Mouse (Mus musculus): ENCODE measurements at regions not wholly inside any gene's neighbourhood (a gene's known extent, or its start where the extent isn't known, plus 50 kb on each side); places are given as distances from the start of the nearest gene placed in this dataset.

- TF ChIP-seq CTCF (IDR thresholded peaks at IDR 0.05; ENCODE audit: control insufficient read depth, insufficient read depth, insufficient read length) (no peak), MYOD1 (IDR thresholded peaks at IDR 0.05; ENCODE audit: control insufficient read depth, insufficient read length, low read depth) (no peak), USF1 (IDR thresholded peaks at IDR 0.05; ENCODE audit: low read depth) (no peak), MAX (IDR thresholded peaks at IDR 0.05) (no peak), CEBPB (IDR thresholded peaks at IDR 0.05; ENCODE audit: low read depth) (no peak), MYOG (IDR thresholded peaks at IDR 0.05; ENCODE audit: control insufficient read depth, extremely low read depth, insufficient read length) (no peak), FOSL1 (IDR thresholded peaks at IDR 0.05; ENCODE audit: insufficient read depth, low read length, poor library complexity, severe bottlenecking) (no peak)
Observed at GRCm38 (mm10) chr4:89776269-89776668, 97.0 kb downstream of the Dmrta1 start.
